Comparison of ENCODE assay signal across 23 mouse cellular contexts in the genomic region with DNA sequence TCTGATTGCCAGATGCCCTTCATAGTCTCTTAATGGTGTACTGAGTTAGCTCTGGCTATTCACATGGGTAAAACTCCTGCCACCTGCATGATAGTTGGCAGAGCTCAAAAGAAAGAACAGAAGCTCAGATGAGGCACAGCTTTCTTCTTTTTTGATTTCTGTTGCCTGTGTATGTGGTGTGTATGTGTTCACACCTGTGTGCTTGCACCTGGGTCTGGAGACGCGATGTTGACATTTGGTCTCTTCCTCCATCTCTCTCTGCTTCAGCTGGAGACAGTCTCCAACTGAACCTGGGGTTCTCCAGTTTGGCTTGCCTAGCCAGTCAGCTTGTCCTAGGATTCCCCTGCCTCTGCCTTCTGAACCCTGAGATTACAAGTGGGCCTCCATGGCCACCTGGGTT. TPM values are rescaled to one million over a fixed set of nuclear protein-coding genes. Genes with fewer than 3 reads are reported as not detected.
DNase-seq lines count a peak whose midpoint lies in the region; ATAC-seq and TF ChIP-seq lines count a peak whose summit lies in the region.
"Had no signal": no experiment of that assay in that cellular context is flagged by ENCODE, and none has a peak within 500 bp of the region (broad histone marks: within the 10 kb centered on the region; RNA-seq: fewer than 3 reads in every experiment).

No protein-coding gene starts in this region.

- H3K4me3 ChIP-seq in midbrain, embryonic 11.5 days (ENCODE audit: low read depth, low read length): no peak overlapping the region
- no peak overlapping the region for H3K4me3 ChIP-seq in midbrain, embryonic 14.5 days (replicated peaks; ENCODE audit: low read depth, low read length)
- no peak overlapping the region for H3K4me3 ChIP-seq in thymus, adult 2 months (ENCODE audit: control insufficient read depth, insufficient read depth, low read length)
- H3K4me3 ChIP-seq in forebrain, postnatal 0 days (ENCODE audit: low read depth, low read length): no peak overlapping the region
- H3K4me3 ChIP-seq: embryonic facial prominence, embryonic 10.5 days; embryonic facial prominence, embryonic 12.5 days; forebrain, embryonic 13.5 days; forebrain, embryonic 15.5 days had no signal

- no peak for ATAC-seq in midbrain, embryonic 11.5 days (ENCODE audit: low FRiP score)
- ATAC-seq in midbrain, embryonic 14.5 days (ENCODE audit: low FRiP score, low TSS enrichment): no peak
- no peak for ATAC-seq in forebrain, postnatal 0 days
- ATAC-seq: activated CD4-positive, CD25-positive, alpha-beta regulatory T cell, adult 4 months; CD4-positive, CD25-positive, alpha-beta regulatory T cell, adult 4 months; Patski had no signal

- DNase-seq in midbrain, embryonic 11.5 days (ENCODE audit: low spot score, missing footprints): peak; percentile 26
- no peak for DNase-seq in midbrain, embryonic 14.5 days
- DNase-seq in thymus, adult 2 months: peak; percentile 33
- peak; percentile 47 for DNase-seq in thymus, postnatal 14 days
- peak; percentile 28 for DNase-seq in thymus, postnatal 4 days
- no peak for DNase-seq in forebrain, postnatal 0 days
- no peak for DNase-seq in retina, embryonic 14.5 days (ENCODE audit: low spot score)
- DNase-seq: adrenal gland, adult 8-10 months; adrenal gland, postnatal 25 days; B cell, adult 2 months; cerebellum, adult 11 months; cerebellum, adult 18-20 months; cerebellum, adult 8-10 months; cerebellum, adult 9-11 months; cerebellum, postnatal 25 days had no signal

- peaks cover 3% of the 10 kb centered on the region; the same call in 1 of the 2 replicates for H3K4me1 ChIP-seq in midbrain, embryonic 11.5 days (ENCODE audit: control insufficient read depth, insufficient read depth, low read length)
- peaks cover 7% of the 10 kb centered on the region; the same call in 1 of the 2 replicates for H3K4me1 ChIP-seq in midbrain, embryonic 14.5 days (ENCODE audit: control insufficient read depth, insufficient read depth, low read length)
- H3K4me1 ChIP-seq in thymus, adult 2 months (replicated peaks; ENCODE audit: control insufficient read depth, insufficient read depth, low read length): peaks cover 29% of the 10 kb centered on the region
- no peaks in the 10 kb centered on the region for H3K4me1 ChIP-seq in forebrain, postnatal 0 days (ENCODE audit: insufficient read depth)

- TF ChIP-seq POLR2A in thymus, adult 2 months (IDR thresholded peaks at IDR 0.05; ENCODE audit: control insufficient read depth, extremely low read depth, insufficient read depth, low read length, poor library complexity): no peak

- H3K9ac ChIP-seq in midbrain, embryonic 11.5 days (ENCODE audit: low read length): no peak overlapping the region
- no peak overlapping the region for H3K9ac ChIP-seq in midbrain, embryonic 14.5 days (replicated peaks; ENCODE audit: low read length)
- no peak overlapping the region for H3K9ac ChIP-seq in forebrain, postnatal 0 days
- H3K9ac ChIP-seq: embryonic facial prominence, embryonic 12.5 days; forebrain, embryonic 13.5 days; forebrain, embryonic 15.5 days had no signal

- H3K9me3 ChIP-seq in midbrain, embryonic 11.5 days (ENCODE audit: control insufficient read depth, low read length): no peaks in the 10 kb centered on the region
- no peaks in the 10 kb centered on the region for H3K9me3 ChIP-seq in midbrain, embryonic 14.5 days (ENCODE audit: control insufficient read depth, low read length)
- no peaks in the 10 kb centered on the region for H3K9me3 ChIP-seq in forebrain, postnatal 0 days (ENCODE audit: low read length)
- H3K9me3 ChIP-seq: embryonic facial prominence, embryonic 10.5 days; embryonic facial prominence, embryonic 12.5 days; forebrain, embryonic 13.5 days; forebrain, embryonic 15.5 days had no signal

- H3K27me3 ChIP-seq in midbrain, embryonic 11.5 days (ENCODE audit: control insufficient read depth, insufficient read depth, low read length): no peaks in the 10 kb centered on the region
- H3K27me3 ChIP-seq in midbrain, embryonic 14.5 days (ENCODE audit: control insufficient read depth, insufficient read depth, low read length): no peaks in the 10 kb centered on the region
- no peaks in the 10 kb centered on the region for H3K27me3 ChIP-seq in thymus, adult 2 months (ENCODE audit: control insufficient read depth, insufficient read depth, low read length)
- H3K27me3 ChIP-seq in forebrain, postnatal 0 days (ENCODE audit: insufficient read depth, low read length): no peaks in the 10 kb centered on the region
- H3K27me3 ChIP-seq: embryonic facial prominence, embryonic 12.5 days; forebrain, embryonic 13.5 days; forebrain, embryonic 15.5 days; Patski had no signal

- no peak overlapping the region for H3K4me2 ChIP-seq in midbrain, embryonic 11.5 days
- no peak overlapping the region for H3K4me2 ChIP-seq in midbrain, embryonic 14.5 days (ENCODE audit: low read length)
- no peak overlapping the region for H3K4me2 ChIP-seq in forebrain, postnatal 0 days (ENCODE audit: low read depth)
- H3K4me2 ChIP-seq: embryonic facial prominence, embryonic 12.5 days; forebrain, embryonic 13.5 days; forebrain, embryonic 15.5 days had no signal

- TF ChIP-seq CTCF in thymus, adult 2 months (IDR thresholded peaks at IDR 0.05; ENCODE audit: borderline replicate concordance, control insufficient read depth, extremely low read depth, insufficient read depth, low read length, poor library complexity): no peak
- no peak for TF ChIP-seq CTCF in forebrain, postnatal 0 days (IDR thresholded peaks at IDR 0.05; ENCODE audit: low read depth)

- 92% methylated on average over 2 of the region's 2 CpGs for WGBS in midbrain, embryonic 11.5 days
- 95% methylated on average over 2 of the region's 2 CpGs for WGBS in midbrain, embryonic 14.5 days
- WGBS in thymus, adult 2 months: 23% methylated on average over 2 of the region's 2 CpGs
- WGBS in forebrain, postnatal 0 days: 100% methylated on average over 2 of the region's 2 CpGs

- no peaks in the 10 kb centered on the region for H3K36me3 ChIP-seq in midbrain, embryonic 11.5 days (ENCODE audit: control insufficient read depth, insufficient read depth, low read length)
- no peaks in the 10 kb centered on the region for H3K36me3 ChIP-seq in midbrain, embryonic 14.5 days (ENCODE audit: control insufficient read depth, insufficient read depth, low read length)
- H3K36me3 ChIP-seq in thymus, adult 2 months (ENCODE audit: control insufficient read depth, insufficient read depth, low read length): no peaks in the 10 kb centered on the region
- H3K36me3 ChIP-seq in forebrain, postnatal 0 days (ENCODE audit: insufficient read depth): no peaks in the 10 kb centered on the region
- H3K36me3 ChIP-seq: embryonic facial prominence, embryonic 10.5 days; embryonic facial prominence, embryonic 12.5 days; forebrain, embryonic 15.5 days; G1E had no signal

- no peak overlapping the region for H3K27ac ChIP-seq in midbrain, embryonic 11.5 days (ENCODE audit: low read depth, low read length)
- no peak overlapping the region for H3K27ac ChIP-seq in midbrain, embryonic 14.5 days (replicated peaks; ENCODE audit: low read depth, low read length)
- H3K27ac ChIP-seq in thymus, adult 2 months (ENCODE audit: control insufficient read depth, insufficient read depth, low read length): peak overlapping the region; percentile 82
- no peak overlapping the region for H3K27ac ChIP-seq in forebrain, postnatal 0 days (ENCODE audit: low read depth, low read length)
- H3K27ac ChIP-seq: embryonic facial prominence, embryonic 10.5 days; embryonic facial prominence, embryonic 12.5 days; forebrain, embryonic 13.5 days; forebrain, embryonic 15.5 days had no signal

RNA-seq across cellular contexts. Expression of a gene that starts 51.0 kb away (rescaled TPM):
- 0.90 and 1.8 TPM in 2 replicates for polyA plus RNA-seq in midbrain, embryonic 11.5 days (2014; fragmentation: Nextera tagmentation; extraction: Ambion mirVana)
- polyA plus RNA-seq in midbrain, embryonic 14.5 days (2014; fragmentation: Nextera tagmentation; extraction: Ambion mirVana): 2.4 and 2.6 TPM in 2 replicates
- polyA plus RNA-seq in thymus, adult 2 months (2012; rRNA removed): 17.1 and 17.9 TPM in 2 replicates
- 7.8 and 7.9 TPM in 2 replicates for total RNA-seq in forebrain, postnatal 0 days (2014; rRNA removed)
- polyA plus RNA-seq in forebrain, postnatal 0 days (2015; fragmentation: Nextera tagmentation; extraction: Ambion mirVana): 1.5 and 1.9 TPM in 2 replicates

Comparison
In these comparisons a context has a peak if more than half of its experiments do, and no peak if none do; other contexts are left out.
1. DNase-seq: peak in midbrain, embryonic 11.5 days (single experiment), thymus, adult 2 months (single experiment), thymus, postnatal 14 days (single experiment) and thymus, postnatal 4 days (single experiment); none in midbrain, embryonic 14.5 days (single experiment), forebrain, postnatal 0 days (single experiment) and retina, embryonic 14.5 days (single experiment).